Mouse (Mus musculus) cerebellum, adult 9-10 months (tissue): ENCODE data around the gene Auts2.

ENCODE experiments used
- DNase-seq: peaks from one replicate; pipeline ENCODE4 v3.0.0; 2022

Auts2 gene

DNA sequence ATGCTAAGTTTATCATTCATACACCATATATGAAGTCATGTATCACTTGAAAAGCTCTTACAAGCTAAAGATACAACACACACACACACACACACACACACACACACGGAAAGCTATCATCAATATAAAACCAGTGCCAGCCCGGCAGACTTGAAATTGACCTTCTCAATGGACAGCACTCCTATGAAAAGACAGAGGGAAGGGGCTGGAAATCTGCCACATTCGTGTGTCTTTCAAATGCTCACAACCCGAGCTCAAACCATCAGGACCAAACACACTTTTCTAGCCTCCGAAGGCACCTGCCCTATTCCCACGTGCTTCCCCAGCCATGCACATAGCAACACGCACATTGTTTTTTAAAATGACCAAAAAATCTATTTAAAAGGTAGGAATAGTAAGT lies 308.7 kb downstream of the Auts2 start:
- no peak for DNase-seq

DNA sequence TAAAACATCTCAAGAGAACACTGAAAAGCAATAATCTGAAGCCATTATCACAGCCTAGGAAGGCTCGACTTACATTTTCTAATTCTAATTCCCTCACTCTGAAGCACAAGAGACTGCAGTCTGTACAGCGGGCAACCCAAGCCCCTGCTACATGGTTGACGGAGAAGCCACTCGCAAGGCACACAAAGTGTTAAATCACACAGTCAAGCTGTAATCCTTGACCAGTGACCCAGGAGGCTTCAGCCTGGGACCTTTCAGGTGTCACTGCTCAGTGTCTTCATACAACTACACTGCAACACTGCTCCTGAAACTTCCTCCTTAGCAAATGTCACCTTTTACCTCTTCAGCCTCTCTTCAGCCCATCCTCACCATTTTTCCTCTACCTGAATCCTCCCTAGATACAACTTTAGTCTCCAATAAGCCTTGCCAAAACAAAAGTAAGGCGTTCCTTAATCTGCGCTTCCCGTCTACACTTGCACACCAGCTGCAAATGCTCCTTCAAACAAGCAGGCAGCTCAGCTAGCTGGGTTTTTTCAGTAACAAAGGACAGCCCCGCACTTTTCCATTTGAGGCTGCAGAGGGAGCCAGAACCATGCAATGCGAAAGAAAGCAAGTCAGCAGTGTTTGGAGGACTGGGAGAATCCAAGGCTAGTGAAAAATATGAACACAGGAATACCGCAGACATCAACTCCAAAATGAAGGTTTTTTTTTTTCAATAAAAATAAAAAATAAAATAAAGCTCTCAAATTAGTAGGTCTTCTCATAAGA lies 311.7 kb downstream of the Auts2 start:
- DNase-seq, result peak; percentile 81

DNA sequence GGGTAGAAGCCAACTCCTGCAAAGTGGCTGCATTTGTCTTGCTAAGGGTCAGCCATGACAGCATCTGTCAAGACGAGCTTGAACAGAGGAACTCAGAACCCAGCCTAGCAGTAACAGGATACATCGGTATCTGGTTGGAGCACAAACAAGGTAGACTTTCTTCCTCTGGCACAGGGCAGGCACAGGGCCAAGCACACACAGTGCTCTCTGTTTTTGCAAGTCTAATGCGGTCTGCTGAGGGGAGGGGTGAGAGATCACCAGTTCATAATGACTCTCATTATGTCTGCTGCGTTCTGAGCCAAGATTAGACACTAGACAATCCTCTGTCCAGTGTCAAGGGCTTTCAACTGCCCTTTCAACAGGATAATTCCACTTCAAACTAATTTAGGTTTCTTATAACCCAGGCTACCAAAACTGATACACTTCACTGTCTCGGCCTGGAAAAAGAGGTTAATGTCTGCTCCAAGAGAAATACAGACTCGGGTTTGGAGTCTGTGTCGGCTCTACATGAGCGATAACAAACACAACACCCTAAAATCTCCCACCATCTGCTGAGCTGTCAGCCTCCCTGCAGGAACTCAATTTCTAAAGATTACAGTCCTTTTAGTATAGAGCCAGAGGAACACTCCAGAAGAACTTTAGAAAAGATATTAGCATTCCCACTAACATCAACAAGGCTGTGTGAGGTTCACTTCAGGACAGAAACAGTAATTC lies 313.3 kb downstream of the Auts2 start:
- DNase-seq, result peak; percentile 62

DNA sequence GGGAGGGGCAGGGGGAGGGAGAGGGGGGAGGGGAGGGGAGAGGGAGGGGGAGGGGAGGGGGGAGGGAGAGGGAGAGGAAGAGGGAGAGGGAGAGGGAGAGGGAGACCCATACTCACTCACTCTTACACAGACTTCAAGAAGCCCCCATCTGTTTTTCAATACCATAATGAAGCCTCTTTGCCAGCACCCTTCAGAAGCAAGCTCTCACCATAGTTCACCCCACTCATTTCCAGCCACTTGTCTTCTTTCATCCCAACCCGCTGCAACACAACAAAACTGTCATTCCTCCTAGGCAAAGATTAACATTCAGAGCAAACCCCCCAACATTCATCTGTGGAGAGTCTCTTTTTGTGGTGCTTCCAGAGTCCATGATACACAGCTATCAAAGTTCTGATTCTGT lies 314.1 kb downstream of the Auts2 start:
- no peak for DNase-seq

DNA sequence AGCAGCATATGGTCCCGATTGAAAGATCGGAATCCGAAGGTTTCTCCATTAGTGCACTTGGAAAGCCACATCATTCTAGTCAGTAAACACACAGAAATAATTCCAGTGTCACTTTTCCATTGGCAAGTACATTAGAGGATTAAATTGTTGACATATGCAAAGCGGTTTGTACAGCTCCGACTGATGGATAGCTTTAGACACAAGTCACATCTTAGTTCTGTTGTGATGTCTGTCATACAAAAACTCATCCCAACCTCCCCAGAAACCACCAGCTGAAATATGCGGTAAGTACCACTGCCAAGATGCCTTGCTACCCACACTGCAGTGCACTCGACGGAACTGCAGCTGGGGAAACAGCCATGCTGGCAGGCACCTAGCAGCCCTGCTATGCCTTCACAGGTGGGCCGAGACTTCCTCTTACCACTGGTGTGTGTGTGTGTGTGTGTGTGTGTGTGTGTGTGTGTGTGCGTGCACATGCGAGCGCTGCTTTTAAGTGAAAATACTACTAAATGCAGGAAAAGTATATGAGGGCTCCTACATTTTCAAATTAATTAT lies 322.7 kb downstream of the Auts2 start:
- no peak for DNase-seq

DNA sequence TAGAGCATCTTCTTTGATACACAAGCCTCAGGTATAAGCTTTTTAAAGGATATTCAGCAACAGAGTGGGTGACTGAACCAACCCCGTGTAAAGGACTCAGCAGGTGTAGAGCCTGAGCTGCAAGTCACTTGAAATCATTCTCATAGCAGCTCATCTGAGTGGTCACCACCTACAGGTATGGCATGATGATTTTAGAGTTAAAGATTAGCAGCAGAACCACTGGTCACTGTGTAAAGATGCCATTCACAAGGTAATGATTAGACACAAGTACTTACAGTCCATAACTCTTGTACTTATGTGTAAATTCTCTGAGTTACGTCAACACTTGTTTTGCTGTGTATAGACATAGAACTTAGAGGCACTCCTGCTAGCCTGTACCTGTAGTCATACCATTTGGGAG lies 327.0 kb downstream of the Auts2 start:
- DNase-seq, result no peak

DNA sequence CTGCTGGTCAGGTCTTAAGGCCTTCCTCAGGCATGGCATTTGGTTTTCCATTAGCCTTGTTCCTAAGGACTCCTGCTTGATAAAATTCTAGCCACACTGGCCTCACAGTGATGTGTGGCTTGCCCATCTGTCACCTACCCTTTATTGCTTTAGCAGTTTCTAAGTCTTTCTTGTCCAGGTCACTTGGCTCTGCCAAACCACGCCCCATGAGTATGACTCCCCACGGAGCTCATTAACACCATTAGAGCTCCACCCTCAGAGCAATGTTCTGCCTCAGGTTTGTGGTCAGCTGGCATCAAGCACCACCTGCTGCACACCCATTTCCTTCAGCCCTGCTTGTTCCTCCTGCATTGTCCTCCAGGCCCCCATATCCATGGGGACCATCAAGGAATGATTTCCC lies 330.7 kb downstream of the Auts2 start:
- peak; percentile 70 for DNase-seq

DNA sequence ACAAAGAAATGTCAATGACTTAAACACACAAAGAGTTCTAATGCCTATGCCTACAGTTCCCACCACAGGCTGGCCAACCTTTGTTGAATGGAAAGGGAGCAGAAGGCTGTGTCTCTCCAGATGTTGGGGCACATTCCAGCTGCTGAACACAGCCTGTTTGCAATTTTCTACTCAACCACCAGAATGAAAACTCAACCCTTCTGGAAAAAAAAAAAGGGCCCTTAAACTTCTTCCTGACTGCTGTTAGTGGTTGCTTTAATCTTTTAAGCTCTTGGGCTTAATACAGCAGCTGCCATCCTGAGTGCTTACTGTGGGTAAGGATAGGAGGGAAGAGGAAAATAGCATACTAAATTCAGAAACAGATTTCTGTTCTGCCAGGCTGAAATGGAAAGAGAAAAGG lies 333.4 kb downstream of the Auts2 start:
- no peak for DNase-seq

DNA sequence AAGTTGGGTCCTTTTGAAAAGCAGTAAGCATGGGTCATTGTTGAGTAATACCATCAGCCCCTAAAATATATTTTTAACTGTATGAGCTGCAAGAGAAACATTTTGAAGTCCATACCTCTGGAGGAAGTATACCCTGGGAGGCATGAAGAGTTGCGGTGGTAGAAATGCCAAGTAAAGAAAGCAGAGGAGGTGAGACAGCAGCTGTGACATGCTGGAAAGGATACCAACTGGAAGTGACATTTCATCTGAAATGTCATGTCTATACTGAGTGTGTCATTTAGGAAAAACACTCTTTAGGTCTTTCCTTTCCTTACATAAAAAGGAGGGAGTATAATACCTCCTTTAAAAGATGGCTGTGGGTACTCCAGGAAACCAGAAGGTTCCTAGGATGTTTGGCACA lies 336.9 kb downstream of the Auts2 start:
- DNase-seq, result no peak

DNA sequence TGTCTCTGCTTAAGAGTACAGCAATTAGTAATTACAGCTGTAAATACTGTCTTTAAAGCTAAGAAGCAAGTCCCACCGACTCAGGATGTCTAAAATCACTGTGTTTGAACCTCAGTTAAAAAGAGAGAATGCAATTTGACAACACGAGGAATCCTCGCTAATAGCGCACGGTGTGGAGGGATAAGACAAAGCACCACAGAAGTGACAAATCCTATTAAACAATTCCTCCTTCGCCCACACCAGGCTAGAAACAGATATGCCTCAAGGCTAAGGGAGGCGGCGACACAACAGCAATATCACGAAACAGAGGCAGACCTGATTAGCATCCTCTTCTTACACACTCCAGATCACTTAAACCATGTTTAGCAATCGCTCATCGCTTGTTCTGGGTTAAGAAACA lies 339.3 kb downstream of the Auts2 start:
- no peak for DNase-seq

DNA sequence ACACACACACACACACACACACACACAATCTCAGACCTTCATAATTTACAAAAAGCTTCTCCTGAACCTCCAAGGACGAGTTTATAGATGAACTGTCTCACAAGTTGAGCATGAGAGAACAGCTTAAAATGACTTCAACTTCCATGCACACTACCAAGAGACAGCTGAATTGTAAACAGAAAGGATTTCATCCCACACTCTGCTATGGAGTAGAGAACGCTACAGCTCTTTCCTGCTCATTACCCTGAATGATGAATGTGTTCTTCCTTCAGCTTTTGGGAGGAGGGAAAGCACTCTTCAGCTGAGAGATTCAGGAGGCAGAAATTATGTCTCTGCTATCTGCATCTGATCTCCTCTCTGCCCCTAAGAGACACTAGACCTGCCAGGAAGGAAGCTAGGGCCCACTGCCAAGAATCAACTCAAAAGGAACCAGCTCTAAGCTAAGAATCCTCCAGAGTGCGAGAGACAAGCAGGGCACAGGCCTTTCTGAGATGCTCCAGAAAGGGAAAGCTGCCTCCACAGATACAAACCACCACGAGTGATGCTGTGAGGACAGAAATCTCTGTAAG lies 342.0 kb downstream of the Auts2 start:
- peak; percentile 34 for DNase-seq

DNA sequence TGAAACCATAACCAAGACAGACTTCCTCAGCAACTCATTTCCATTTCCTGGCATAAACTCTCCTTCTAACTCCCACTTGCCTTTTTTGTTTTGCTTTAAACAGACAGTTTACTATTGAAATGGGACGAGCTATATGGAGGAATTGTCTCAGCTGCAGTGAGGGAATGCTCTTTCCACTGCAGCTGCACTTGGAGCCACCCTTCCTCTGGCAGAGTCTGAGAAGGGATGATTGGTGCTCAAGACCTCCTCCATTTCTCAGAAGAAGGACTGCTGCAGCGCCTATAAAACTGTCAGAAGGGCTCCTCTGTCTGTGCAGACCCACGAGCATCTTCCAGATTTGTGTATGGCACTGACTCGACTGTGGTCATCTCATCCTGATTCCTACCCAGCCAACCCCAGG lies 342.5 kb downstream of the Auts2 start:
- DNase-seq, result no peak

DNA sequence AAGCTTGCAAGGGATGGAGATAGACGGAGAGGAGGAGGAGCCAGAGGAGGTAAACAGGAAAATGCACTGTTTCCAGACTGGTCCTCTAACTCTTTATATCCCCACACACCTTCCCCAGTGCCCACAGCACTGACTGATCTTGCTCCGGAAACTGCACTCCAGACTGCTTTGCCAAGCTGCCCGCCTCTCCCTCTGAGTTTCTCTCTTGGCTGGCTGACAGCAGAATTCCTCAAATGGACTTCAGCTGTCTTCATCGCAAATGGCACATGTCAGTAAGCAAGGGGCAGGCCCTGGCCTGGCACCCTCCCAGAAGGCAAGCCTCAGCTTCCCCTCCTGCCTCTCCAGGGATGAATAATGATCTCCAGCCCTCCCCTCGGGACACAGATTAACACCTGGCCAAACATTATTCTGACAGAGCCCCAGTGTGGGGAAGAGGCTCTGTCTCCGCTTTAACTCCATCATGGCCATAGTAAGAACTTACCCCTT lies 348.1 kb downstream of the Auts2 start:
- peak; percentile 41 for DNase-seq

DNA sequence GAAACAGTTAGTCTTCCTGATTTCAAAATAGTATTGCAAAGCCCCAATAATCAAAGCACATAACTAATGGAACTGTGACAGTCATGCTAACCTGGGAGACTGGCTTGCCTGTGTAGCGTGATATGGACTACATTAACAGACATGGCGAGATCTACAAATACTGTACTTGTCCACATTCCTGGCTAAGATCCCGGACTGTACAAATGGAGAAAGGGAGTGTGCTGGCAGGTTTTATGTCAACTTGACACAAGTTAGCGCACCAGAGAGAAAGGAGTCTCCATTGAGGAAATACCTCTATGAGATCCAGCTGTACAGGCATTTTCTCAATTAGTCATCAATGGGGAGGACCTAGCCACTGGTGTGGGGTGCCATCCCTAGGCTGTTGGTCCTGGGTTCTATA lies 353.0 kb downstream of the Auts2 start:
- no peak for DNase-seq

DNA sequence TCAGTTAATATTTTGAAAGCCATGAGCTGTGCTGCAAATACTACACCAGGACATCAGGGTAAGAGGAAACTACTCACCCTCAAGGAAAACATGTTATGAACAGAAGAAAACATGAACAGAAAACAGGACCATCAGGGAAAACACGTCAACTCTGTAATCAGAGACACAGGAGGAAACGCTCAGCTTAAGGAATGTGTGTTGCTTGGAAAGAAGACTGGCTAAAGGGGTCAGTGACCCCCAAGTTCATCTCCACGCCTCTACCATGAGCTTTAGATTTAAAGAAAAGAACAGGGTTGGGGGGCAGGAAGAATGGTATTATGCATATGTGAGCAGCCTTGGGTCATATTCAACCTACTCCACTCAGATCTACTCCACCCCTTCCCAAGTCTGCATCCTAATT lies 356.5 kb downstream of the Auts2 start:
- DNase-seq, result no peak

DNA sequence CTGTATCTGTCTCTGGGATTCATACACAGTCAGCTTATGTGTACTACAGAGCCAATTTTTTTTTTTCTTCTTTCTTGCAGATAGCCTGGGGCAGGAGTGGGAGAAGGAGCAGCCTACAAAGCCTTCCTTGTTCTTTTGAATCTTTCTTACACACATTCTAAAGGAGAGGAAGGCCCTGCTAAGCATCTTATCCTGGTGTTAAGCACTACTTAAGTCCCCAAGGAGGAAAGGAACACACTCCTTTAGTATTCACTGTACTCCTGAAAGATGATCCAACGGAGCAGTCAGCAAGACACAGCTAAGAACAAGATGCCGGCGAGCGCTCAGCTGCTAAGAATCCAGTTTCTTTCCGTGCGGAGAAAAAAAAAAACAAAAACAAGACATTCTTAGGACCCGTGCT lies 356.9 kb downstream of the Auts2 start:
- DNase-seq, result no peak

DNA sequence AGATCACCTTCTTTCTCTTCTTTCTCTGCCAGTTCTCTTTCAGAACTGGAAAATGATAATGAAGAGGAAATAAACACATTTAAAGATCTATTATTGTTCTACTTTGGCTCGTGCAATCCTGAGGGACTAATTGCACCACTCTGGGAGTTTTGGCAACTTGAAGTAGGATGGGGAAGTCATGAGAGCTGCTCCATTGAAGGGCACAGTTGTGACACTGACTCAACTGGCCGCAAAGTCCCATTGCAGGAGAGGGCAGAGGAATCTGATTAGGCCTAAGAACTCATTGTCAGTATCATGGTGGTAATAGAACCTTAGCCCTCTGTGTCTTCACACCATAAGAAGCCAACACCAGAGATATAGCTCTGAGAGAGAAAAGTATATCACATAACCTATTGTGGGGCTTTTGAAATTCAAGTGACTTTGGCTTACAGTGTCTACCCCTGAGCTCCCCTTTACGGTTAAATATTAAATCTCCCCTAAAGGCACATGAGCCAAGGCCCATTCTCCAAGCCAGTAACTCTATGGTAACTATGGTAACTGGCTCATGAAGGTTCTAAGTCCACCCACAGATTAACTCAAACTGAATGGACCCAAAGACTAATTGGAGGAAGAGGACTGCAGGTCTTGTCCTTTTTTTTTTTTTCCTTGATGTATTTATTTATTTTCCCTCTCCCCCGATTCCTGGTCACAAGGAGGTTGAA lies 358.6 kb downstream of the Auts2 start:
- no peak for DNase-seq

DNA sequence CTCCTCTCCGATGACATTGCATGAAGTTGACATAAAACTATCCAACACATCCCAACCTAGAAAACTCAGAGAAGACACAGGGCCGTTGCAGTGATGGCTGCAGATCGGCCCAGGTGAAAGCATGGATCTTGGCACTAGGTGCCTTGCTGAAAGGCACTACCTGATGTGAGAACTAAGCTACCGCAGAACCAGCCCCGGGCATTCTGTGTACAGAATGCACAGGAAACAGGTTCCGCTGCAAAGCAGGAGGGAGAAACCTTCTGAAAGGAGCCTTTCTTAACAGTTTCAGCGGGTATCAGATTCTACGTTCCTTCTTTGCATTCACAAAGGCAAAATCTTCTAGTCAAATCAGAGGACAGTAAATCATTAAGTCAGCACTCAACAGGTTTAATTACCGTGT lies 361.1 kb downstream of the Auts2 start:
- no peak for DNase-seq

DNA sequence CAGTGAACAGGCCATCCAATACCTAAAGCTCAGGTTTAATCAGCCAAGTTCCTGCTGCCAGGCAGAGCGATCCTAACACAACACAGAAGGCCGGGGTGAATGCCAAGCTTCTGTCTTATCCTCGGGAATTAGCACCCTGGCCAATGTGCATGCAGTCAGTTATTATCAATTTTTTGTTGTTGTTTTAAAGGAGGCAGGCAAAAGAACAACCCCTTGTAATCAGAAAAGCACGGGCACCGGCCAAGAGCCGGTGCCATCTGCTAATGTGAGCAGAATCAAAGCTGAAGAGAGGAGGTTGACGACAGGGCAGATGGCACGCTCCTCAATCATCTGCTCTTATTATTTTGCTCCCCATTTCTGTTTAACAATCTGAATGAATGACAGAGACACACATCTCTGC lies 373.1 kb downstream of the Auts2 start:
- peak; percentile 86 for DNase-seq

DNA sequence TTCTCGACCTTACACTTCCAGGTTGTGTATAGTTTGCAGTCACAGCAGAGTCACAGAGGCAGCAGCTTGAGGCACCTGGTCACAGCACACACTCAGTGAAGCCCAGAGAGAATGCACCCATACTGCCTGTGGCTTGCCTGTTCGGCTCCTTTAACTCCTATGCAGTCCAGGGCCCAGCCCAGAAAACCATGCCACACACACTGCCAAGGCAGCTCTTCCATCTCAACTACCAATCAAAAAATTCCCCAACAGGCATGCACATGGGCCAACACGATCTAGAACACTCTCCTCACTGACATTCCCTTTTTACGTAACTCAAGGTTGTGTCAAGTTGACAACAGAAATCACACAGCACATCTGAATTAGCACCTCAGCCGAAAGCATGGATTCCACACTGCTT lies 374.3 kb downstream of the Auts2 start:
- no peak for DNase-seq

DNA sequence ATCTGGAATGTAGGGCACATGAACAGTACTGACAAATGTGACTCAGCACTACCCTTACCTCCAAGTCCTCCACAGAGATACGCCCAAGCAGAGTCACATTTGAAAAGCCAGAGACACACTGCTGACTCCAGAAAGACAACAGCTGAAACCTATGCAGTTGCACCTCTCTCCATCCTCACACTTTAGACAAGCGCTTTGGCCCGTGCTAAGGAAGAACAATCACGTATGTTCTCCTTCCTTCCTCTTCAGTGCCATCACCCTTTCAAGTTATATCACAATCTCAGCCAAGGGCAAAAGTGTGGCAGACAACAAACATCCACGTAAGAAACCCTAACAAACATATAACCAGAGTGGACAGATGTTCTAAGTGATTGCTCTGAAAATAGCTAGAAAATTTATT lies 374.9 kb downstream of the Auts2 start:
- no peak for DNase-seq

DNA sequence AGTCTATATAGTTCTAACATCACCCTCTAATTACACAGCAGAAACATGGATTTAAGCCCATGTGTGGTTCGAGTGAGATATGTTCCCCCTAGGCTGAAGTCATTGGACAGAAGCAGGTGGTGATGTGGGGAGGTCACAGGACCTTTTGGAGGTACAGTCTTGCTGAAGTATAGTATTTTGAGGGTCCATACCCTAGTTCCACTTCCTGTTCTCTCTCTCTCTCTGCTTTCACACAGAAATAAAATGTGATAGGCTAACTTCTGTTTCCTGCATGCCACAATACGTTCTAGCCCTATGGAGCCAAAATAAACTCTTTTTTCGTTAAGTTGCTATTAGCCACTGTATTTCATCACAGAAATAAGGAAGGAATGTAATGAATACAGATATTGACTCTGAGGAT lies 376.6 kb downstream of the Auts2 start:
- no peak for DNase-seq

DNA sequence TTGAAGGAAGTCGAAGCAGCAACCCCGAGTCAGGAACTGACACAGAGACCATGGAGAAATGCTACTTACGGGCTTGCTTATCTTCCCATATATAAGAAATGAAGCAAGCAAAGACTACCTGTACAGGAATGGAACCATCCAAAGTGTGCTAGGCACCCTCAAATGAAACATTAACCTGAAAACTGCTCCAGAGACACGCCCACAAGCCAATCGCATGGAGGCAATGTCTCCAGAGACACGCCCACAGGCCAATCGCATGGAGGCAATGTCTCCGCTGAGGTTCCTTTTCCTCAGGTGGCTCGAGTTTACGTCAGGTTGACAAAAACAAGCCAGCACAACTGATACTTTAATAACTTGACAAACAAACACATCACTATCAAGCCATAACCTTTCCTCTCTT lies 379.2 kb downstream of the Auts2 start:
- no peak for DNase-seq

DNA sequence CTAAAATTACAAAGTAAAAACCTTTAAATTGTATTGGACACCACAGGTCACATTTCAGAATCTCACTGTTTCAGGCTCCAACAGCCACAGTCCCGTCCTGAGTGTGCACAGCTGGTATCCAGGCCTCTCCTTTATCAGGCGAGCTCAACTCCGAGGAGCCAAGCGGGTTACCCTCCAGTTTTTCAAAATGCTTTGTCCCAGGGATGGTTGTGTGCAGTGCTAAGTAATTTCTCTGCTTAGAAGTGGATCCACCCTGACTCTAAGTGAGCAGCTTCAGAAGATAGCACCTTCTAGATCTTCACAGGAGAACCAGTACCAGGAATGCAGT lies 381.0 kb downstream of the Auts2 start:
- DNase-seq, result no peak
